Mouse (Mus musculus) liver, adult 2 months (tissue): ENCODE measurements at regions not wholly inside any gene's neighbourhood (a gene's known extent, or its start where the extent isn't known, plus 50 kb on each side); places are given as distances from the start of the nearest gene placed in this dataset.

ENCODE experiments used
- CTCF ChIP-seq: fragments of 200-500 bp; IDR thresholded peaks from 2 replicates; pipeline ENCODE4 v1.5.1; 2011; ENCODE audit warnings: low read depth, low read length, control low read depth
- POLR2A ChIP-seq: fragments of 200-500 bp; IDR thresholded peaks from 2 replicates; pipeline ENCODE4 v1.6.1; 2011; ENCODE audit warnings: low read length, control low read depth; ENCODE audit not compliant: insufficient read depth; ENCODE audit errors: extremely low read depth

GRCm38 (mm10) chr13:99057293-99057588, 72.9 kb upstream of the 1700024P04Rik start:
- TF ChIP-seq POLR2A, result no peak
- no peak for TF ChIP-seq CTCF
